Mouse (Mus musculus) adrenal gland, postnatal 10 days (tissue): ENCODE measurements around the gene Dnajb2. TPM values are rescaled to one million over a fixed set of nuclear protein-coding genes. Genes with fewer than 3 reads are reported as not detected.

Experiments used
- DNase-seq: peaks from one replicate; pipeline ENCODE4 v3.0.0; 2021; ENCODE audit warnings: mixed read lengths
- long read RNA-seq, 2 experiments: library from polyadenylated mRNA; stranded (forward); transcript quantifications; one replicate each; pipeline ENCODE4 v2.0.0; 2021
- total RNA-seq, 2 experiments: library from RNA; stranded (reverse); gene quantifications; 2 replicates each; pipeline ENCODE4 v1.2.3; 2021

Dnajb2 gene
- 10 to 100 TPM; 40.5 to 45.1 TPM for total RNA-seq
- long read RNA-seq, experiment 1, transcript Dnajb2-210 (9 exons, 3,066 nt) = minor isoform, 13 of 88 reads
- long read RNA-seq, experiment 1, transcript Dnajb2-207 (10 exons, 1,855 nt) = major isoform, 23 of 88 reads
- long read RNA-seq, experiment 1, transcript Dnajb2-202 (9 exons, 1,253 nt) = minor isoform, 11 of 88 reads
- long read RNA-seq, experiment 1, partial matches to known transcripts = 19 of 88 reads
- long read RNA-seq, experiment 1, other reads (novel, unspliced or antisense) = 21 of 88 reads
- long read RNA-seq, experiment 2, transcript Dnajb2-202 (9 exons, 1,253 nt) = minor isoform, 5 of 25 reads
- long read RNA-seq, experiment 2, transcript Dnajb2-207 (10 exons, 1,855 nt) = major isoform, 9 of 25 reads
- long read RNA-seq, experiment 2, partial matches to known transcripts = 2 of 25 reads
- long read RNA-seq, experiment 2, other reads (novel, unspliced or antisense) = 6 of 25 reads

DNA sequence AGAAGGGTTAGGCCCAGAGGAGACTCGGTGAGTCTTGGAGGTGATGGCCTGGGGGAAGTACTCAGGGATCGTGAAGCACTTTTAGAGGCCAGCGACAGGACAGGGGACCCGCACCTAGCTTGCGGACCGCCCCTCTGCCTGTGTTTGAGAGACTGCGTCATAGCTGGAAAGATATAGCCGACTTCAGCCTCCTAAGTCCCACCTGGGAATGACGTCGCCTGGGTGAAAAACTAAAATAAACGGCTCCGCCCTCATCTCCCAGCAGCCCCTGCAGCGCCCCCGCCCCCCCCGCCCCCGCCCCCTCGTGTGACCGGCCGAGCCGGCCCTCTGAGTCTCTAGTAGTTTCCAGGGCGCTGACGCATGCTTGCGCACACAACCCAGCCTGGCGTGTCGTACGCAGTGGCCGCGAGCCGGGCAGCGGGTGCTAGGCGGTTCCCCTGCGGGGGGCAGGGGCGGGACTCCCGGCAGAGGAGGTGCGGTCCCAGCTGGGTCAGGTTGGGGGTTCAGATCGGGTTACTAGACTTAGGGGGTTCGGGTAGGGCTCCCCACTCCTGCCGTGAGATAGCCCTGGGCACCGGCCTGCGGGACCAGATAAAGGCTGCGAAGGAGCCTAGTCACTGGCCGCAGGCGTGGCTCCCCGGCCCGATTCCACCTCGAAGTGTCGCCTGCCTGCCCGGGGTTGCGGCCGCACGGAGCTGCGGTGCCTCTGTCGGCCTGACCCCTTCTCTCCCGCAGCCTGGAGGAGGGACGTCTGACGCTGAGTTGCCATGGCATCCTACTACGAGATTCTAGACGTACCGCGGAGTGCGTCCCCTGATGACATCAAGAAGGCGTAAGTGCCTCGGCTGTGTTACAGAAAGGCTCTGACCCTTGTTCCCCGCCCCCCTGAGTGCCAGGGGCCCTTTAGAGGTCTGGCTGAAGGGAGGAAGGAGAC, at the start of gene Dnajb2:
Gene Dnajb2 (plus strand): TSS at position 290 of the 934 bp plus-strand sequence.
- peak; percentile 94 for DNase-seq

- no peak for DNase-seq
Measured at GRCm38 (mm10) chr1:75187126-75187525, 49.1 kb upstream of the Dnajb2 start.

DNA sequence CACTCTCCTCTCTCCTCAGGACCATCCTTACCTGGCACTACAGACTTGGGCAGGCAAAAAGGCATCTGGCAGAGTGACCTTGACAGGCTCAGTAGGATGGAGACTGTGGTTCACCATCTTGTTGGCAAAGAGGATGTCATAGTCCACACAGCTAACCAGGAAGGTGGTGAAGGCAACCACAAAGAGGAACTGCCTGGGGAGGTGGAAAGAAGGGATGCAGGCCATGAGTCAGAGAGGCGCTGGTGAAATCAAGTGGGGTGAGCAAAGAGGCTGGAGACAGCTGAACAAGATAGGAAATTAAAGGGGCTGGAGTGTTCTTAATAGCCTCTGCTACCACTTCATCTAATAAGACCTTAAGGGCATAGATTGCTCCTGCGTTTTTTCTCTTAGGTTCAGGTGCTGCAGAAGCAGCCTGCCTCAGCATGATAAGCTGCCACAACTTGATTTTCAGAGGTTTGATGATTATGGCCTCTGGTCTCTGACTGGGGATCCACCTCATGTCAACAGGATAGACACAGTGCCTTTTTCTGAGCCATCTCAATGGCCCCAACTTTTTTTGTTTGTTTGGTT, 48.2 kb upstream of the Dnajb2 start:
- DNase-seq = no peak

GRCm38 (mm10) chr1:75190577-75190976, 45.6 kb upstream of the Dnajb2 start:
- no peak for DNase-seq

GRCm38 (mm10) chr1:75191258-75191621, 45.0 kb upstream of the Dnajb2 start:
- DNase-seq = no peak

DNA sequence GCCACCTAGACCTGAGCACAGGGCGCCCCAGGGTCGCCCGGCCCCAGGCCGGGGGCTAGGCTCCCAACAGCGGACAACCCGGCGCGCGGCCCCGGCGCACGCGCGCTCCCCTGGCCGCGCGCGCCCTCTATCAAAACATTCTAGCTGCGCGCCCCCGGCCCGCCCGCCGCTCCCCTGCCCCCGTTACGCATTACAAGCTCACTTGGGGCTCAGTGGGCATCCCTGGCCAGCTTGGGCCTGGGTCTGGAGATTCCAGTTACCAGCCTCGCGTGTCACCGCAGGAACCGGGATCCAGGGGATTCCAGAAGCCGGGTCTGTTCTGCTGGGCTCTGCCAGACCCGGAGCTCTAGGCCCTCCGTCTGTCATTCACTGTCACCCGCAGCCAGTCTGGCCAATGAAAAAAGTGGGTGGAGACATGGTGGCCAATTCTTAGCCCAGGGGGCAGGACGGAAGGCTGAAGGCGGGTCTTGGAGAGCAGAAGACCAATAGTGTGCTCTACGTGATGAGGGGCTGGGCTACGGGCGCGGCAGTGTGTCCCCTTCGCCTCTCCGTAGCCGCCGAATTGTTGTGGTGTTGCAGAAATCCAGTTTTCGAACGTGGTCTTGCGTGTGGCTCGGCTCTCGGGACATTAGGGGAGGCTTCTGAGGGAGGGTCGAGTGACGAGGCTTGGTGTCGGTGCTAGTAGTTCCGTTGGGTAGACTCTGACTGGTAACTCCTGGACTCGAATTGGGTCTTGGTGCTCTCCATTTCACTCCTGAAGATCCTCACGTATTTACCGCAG, 44.4 kb upstream of the Dnajb2 start, which contains the start of the genes Ankzf1 and Atg9a:
Gene Ankzf1 (plus strand): TSS at position 530 of the 781 bp plus-strand sequence.
Gene Atg9a (minus strand): TSS at position 575 of the 781 bp plus-strand sequence.
- peak; percentile 94 for DNase-seq

GRCm38 (mm10) chr1:75192452-75192851, 43.8 kb upstream of the Dnajb2 start:
- peak; percentile 70 for DNase-seq

- DNase-seq = no peak
Measured at GRCm38 (mm10) chr1:75201236-75201635, 35.0 kb upstream of the Dnajb2 start.

- peak; percentile 62 for DNase-seq
Measured at GRCm38 (mm10) chr1:75208967-75209678, 27.1 kb upstream of the Dnajb2 start.

GRCm38 (mm10) chr1:75210136-75211087, 25.8 kb upstream of the Dnajb2 start, which contains the start of the genes Glb1l and Stk16:
Gene Glb1l, minus strand, starts transcription at chr1:75210813.
Gene Stk16, plus strand, starts transcription at chr1:75210838.
- peak; percentile 98 for DNase-seq

GRCm38 (mm10) chr1:75211141-75211708, 25.0 kb upstream of the Dnajb2 start:
- DNase-seq = no peak

DNA sequence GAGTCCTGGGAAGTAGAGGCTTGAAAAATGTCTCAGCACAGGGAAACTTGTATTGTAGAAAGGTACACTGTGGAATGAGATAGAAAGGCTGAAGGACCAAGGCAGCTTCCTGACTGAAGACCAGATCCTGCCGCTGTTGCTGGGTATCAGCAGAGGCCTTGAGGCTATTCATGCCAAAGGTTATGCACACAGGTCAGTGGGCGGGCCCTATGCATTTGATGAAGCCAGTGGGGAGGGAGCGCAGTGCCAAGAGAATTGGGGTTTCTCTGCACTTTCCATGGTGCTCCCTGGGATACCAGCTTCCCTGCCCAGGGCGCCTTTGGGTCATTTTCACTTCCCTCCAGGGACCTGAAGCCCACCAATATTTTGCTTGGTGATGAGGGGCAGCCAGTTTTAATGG, 23.7 kb upstream of the Dnajb2 start:
- DNase-seq = no peak

GRCm38 (mm10) chr1:75213096-75213495, 23.1 kb upstream of the Dnajb2 start:
- no peak for DNase-seq

GRCm38 (mm10) chr1:75214442-75214841, 21.8 kb upstream of the Dnajb2 start:
- DNase-seq = no peak

DNA sequence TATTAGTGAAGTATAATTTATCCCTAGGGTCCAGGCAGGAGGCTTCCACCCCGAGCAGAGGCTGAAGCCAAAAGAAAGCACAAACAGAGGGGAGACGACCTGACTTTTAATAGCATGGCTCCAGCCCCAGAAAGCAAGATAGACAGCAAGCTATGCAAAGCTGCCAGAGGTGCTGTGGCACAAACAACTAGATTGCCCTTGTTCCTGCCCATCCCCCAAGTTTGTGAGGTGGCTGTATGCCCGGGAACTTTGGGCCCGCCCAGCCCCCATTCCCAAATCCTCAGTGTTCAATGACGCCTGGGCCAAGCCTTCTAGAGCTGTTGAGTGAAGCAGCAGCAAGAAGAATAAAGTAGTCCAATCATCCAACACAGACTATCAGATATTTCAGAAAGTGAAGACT, 21.3 kb upstream of the Dnajb2 start:
- DNase-seq = peak; percentile 65

DNA sequence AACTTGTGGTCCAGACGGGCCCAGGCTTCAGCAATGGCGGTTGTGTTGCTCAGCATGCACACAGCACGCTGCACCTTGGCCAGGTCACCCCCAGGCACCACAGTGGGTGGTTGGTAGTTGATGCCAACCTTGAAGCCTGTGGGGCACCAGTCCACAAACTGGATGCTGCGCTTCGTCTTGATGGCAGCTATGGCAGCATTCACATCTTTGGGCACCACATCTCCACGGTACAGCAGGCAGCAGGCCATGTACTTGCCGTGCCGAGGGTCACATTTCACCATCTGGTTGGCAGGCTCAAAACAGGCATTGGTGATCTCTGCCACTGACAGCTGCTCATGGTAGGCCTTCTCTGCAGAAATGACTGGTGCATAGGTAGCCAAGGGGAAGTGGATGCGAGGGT, 20.4 kb upstream of the Dnajb2 start:
- no peak for DNase-seq

DNA sequence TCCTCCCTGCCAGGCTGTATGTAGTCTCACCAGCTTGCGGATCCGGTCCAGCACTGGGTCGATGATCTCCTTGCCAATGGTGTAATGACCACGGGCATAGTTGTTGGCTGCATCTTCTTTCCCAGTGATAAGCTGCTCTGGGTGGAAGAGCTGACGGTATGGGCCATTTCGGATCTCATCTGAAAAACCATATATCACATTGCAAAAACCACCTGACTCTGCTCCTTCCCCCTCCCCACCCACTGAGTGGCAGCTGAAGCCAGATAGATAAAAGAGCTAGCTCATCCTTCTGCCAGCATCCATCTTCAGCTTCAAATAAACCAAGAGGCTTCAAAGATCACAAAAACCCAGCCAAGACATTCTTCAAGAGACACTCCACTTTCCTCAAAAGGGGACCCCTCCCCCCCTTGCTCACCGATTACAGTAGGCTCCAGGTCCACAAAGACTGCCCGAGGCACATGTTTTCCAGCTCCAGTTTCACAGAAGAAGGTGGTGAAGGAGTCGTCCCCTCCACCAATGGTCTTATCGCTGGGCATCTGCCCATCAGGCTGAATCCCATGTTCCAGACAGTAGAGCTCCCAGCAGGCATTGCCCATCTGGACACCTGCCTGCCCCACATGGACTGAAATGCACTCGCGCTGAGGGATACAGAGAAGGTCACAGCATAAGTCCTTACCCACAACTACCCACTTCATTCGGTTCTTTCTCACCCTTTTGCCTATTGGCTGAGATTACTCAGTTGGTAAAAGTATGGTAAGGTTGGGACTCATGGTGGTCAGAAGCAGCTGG, 19.2 kb upstream of the Dnajb2 start:
- no peak for DNase-seq

- DNase-seq = no peak
Measured at GRCm38 (mm10) chr1:75217893-75218226, 18.3 kb upstream of the Dnajb2 start.
